Mouse (Mus musculus) heart, adult 2 months (tissue): Measurements from ENCODE around the gene Hip1r.

Experiments used
- CTCF ChIP-seq: fragments of 200-600 bp; IDR thresholded peaks from 2 replicates; pipeline ENCODE4 v1.8.1; 2022; ENCODE audit warnings: antibody characterized with exemption, mild to moderate bottlenecking, moderate library complexity
- POLR2A ChIP-seq: fragments of 200-500 bp; IDR thresholded peaks from 2 replicates; pipeline ENCODE4 v1.6.1; 2011; ENCODE audit warnings: mild to moderate bottlenecking, low read depth, low read length, control low read depth; ENCODE audit not compliant: insufficient read depth

DNA sequence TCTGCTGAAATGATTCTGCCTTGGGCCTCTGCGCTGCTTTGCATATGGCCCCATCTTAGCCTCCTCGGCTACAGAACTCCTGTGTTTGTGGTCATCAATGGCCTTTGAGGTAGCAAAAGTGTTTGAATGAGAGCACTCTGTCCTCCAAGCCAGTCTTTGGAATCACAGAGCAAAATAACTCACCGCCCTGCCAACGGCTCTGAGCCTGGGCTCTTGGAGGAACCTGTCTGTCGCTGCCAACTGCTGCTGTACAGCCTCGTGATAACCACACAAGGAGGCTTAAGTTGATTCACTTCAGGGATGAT, 7.8 kb downstream of the Hip1r start:
- TF ChIP-seq CTCF (no peak), POLR2A (no peak)
